Mouse (Mus musculus) adrenal gland, postnatal 14 days (tissue): ENCODE measurements around the gene Lamtor2. TPM values are rescaled to one million over a fixed set of nuclear protein-coding genes. Genes with fewer than 3 reads are reported as not detected.

Experiments used
- DNase-seq: peaks from one replicate; pipeline ENCODE4 v3.0.0; 2021; ENCODE audit warnings: mixed read lengths
- microRNA-seq, 2 experiments: library from miRNA; unstranded; fragments of <30 nt; microRNA quantifications; one replicate each; pipeline ENCODE4 v1.2.0; 2021
- total RNA-seq: library from RNA; stranded (reverse); gene quantifications from 2 replicates; pipeline ENCODE4 v1.2.3, GENCODE M21; 2021

Gene Lamtor2
- total RNA-seq, 1 experiment from 2014 or later = 133 TPM

DNA sequence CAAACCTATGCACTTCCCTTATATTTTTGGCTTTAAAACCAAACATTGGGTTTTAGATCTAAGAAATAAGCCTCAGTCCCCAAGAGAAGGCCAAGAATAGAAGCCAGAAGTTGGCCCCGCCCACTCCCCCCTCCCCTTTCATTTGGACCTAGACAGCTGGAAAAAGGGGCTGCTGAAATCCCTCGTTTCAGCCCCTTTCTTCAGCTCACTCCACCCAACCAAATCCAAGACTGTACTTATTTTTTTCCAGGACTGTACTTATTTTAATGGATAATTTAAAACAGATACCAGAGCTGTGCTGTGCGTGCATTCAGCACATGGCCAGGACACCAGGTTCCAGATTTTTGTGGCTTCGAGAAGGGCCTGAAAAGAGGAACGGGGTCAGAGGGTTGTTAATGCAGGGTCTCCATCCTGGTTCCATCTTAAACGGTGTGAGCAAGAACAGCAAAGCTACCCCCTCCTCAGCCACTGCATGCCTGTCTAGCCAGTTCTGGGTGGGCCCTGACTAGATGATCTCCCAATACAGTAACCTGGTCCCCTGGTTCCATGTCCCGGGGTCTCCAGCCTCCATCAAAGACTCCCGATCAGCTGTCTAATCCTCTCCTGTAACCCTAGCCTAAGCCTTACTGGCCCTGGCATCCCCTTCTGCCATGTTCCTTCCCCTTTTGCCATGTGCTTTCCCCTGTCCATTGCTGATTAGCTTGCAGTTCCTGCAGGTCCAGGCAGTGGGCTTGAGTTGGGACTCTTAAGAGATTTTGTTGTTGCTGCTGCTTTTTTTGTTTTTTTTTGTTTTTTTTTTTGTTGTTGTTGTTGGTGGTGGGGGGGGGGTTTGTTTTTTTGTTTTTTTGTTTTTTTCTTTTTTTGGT lies 48.8 kb downstream of the Lamtor2 start:
- no peak for DNase-seq

GRCm38 (mm10) chr3:88503505-88503863 lies 49.4 kb downstream of the Lamtor2 start:
- peak; percentile 87 for DNase-seq

DNA sequence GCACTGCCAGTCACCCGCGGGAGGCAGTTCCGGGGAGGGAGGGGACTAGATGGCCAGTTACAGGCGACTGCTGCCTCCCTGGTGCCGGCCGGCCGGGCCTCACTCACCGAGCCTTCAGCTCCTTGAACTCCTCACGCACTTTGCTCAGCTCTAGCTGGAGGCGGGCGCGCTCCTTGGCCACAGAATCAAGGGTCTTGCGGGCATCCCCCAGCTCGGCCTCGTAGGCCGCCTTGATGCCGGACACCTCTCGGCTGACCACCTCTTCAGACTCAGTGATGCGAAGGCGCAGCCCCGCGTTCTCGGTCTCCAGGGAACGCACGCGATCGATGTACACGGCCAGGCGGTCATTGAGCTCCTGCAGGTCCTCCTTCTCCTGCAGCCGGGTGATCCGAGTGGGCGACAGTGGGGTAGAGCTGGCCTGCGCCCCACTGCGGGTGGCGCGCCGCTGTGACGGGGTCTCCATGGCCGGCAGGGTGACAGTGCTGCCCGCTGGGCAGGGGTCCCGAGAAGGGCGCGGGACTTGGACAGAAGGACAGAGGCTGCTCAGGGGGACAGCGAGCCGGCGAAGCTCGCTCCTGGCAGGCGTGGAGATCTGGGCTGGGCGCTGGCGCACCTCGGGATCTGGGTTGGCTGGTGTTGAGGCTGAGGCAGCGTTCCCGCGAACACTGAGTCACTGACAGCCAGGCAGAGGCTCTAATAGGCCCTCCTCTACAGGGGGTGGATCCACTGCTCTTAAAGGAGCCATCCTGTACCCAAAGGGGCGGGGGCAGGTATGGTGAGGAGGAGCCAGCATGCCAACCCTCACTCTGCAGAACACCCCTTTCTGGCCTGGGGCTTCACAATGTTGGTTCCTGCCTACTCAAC lies 50.0 kb downstream of the Lamtor2 start:
- DNase-seq = peak; percentile 95

- peak; percentile 63 for DNase-seq
Measured at GRCm38 (mm10) chr3:88502031-88502571, 50.8 kb downstream of the Lamtor2 start.

GRCm38 (mm10) chr3:88501366-88502030 lies 51.4 kb downstream of the Lamtor2 start:
- no peak for DNase-seq

- no peak for DNase-seq
Measured at GRCm38 (mm10) chr3:88500655-88501365, 52.1 kb downstream of the Lamtor2 start.

GRCm38 (mm10) chr3:88500087-88500486 lies 52.8 kb downstream of the Lamtor2 start:
- DNase-seq = no peak

Small RNAs within 50 kb of the gene (microRNA-seq; reads per million reads assigned to microRNA genes)
- gene Mir1905 = 0 reads per million in 2 experiments

Other genes starting within 250 kb of the Lamtor2 start
- 139 and 159 TPM in 2 replicates for gene Glmp, start 228.1 kb downstream of the Lamtor2 start, total RNA-seq
- 15.9 and 22.2 TPM in 2 replicates for gene Tmem79, start 216.9 kb downstream of the Lamtor2 start, total RNA-seq
- 44.5 and 55.1 TPM in 2 replicates for gene Smg5, start 216.8 kb downstream of the Lamtor2 start, total RNA-seq
- 3.0 TPM in 2 replicates for gene Paqr6, start 188.5 kb downstream of the Lamtor2 start, total RNA-seq
- 0.67 and 0.94 TPM in 2 replicates for gene Bglap3, start 180.3 kb downstream of the Lamtor2 start, total RNA-seq
- not detected in 2 replicates for gene Bglap2, start 174.4 kb downstream of the Lamtor2 start, total RNA-seq
- gene Bglap, start 168.6 kb downstream of the Lamtor2 start, total RNA-seq = 2.1 and 3.3 TPM in 2 replicates
- 57.0 and 58.2 TPM in 2 replicates for gene Pmf1, start 142.7 kb downstream of the Lamtor2 start, total RNA-seq
- 46.7 and 51.7 TPM in 2 replicates for gene Slc25a44, start 127.9 kb downstream of the Lamtor2 start, total RNA-seq
- gene Sema4a, start 91.9 kb downstream of the Lamtor2 start, total RNA-seq = 11.0 and 11.5 TPM in 2 replicates
- 97.6 and 99.3 TPM in 2 replicates for gene Lmna, start 43.1 kb downstream of the Lamtor2 start, total RNA-seq
- gene Mex3a, start 20.7 kb downstream of the Lamtor2 start, total RNA-seq = 4.2 and 4.4 TPM in 2 replicates
- gene Rab25, start 4.8 kb downstream of the Lamtor2 start, total RNA-seq = not detected in 2 replicates
- gene Ubqln4, start 684 bp upstream of the Lamtor2 start, total RNA-seq = 70.3 and 75.3 TPM in 2 replicates
- 222 and 252 TPM in 2 replicates for gene Ssr2, start 22.8 kb upstream of the Lamtor2 start, total RNA-seq
- gene Arhgef2, start 52.9 kb upstream of the Lamtor2 start, total RNA-seq = 36.9 and 67.6 TPM in 2 replicates
- not detected in 2 replicates for gene Rxfp4, start 100.1 kb upstream of the Lamtor2 start, total RNA-seq
- 56.1 and 62.8 TPM in 2 replicates for gene Khdc4, start 132.7 kb upstream of the Lamtor2 start, total RNA-seq
- 39.1 and 48.1 TPM in 2 replicates for gene Rit1, start 163.8 kb upstream of the Lamtor2 start, total RNA-seq
- gene Syt11, start 222.1 kb upstream of the Lamtor2 start, total RNA-seq = 7.5 and 15.1 TPM in 2 replicates